Mouse (Mus musculus): ENCODE measurements around the gene Fbf1.

GRCm38 (mm10) chr11:116109441-116110081 is 58.4 kb downstream of the Fbf1 start:
- TF ChIP-seq CTCF (IDR thresholded peaks at IDR 0.05) (peak; percentile 34; the same call in 1 of the 2 replicates), POLR2A (IDR thresholded peaks at IDR 0.05; ENCODE audit: insufficient read depth, low read depth, low read length) (no peak)

Data from heart, adult 2 months (tissue).